ENCODE assay signal across 13 mouse cellular contexts in genomic region chr4:155482125-155482480, GRCm38 (mm10). TPM values are rescaled to one million over a fixed set of nuclear protein-coding genes. Genes with fewer than 3 reads are reported as not detected.
DNase-seq lines count a peak whose midpoint lies in the region; ATAC-seq and TF ChIP-seq lines count a peak whose summit lies in the region.
"Had no signal": no experiment of that assay in that cellular context is flagged by ENCODE, and none has a peak within 500 bp of the region (broad histone marks: within the 10 kb centered on the region; RNA-seq: fewer than 3 reads in every experiment).

No protein-coding gene starts in this region.

- no peaks in the 10 kb centered on the region for H3K9me3 ChIP-seq in forebrain, embryonic 16.5 days (ENCODE audit: control insufficient read depth, low read length)
- no peaks in the 10 kb centered on the region for H3K9me3 ChIP-seq in forebrain, embryonic 13.5 days (replicated peaks)
- H3K9me3 ChIP-seq in hindbrain, embryonic 16.5 days (ENCODE audit: control insufficient read depth, low read length), result no peaks in the 10 kb centered on the region
- no peaks in the 10 kb centered on the region for H3K9me3 ChIP-seq in hindbrain, postnatal 0 days (ENCODE audit: low read length)
- H3K9me3 ChIP-seq in megakaryocyte, embryonic 14.5 days, result no peaks in the 10 kb centered on the region
- H3K9me3 ChIP-seq: embryonic facial prominence, embryonic 15.5 days; forebrain, embryonic 15.5 days; limb, embryonic 15.5 days had no signal

- no peaks in the 10 kb centered on the region for H3K4me1 ChIP-seq in forebrain, embryonic 16.5 days (replicated peaks; ENCODE audit: control insufficient read depth, insufficient read depth, low read length)
- H3K4me1 ChIP-seq in forebrain, embryonic 13.5 days, result no peaks in the 10 kb centered on the region
- H3K4me1 ChIP-seq in hindbrain, embryonic 16.5 days (ENCODE audit: control insufficient read depth, insufficient read depth, low read depth, low read length), result 0 out of 2 replicates have a peak, but pooled peaks cover 2% of the 10 kb centered on the region
- no peaks in the 10 kb centered on the region for H3K4me1 ChIP-seq in hindbrain, postnatal 0 days (ENCODE audit: insufficient read depth, low read length)
- H3K4me1 ChIP-seq in megakaryocyte, embryonic 14.5 days, result peaks cover 63% of the 10 kb centered on the region

- H3K4me3 ChIP-seq in forebrain, embryonic 16.5 days (replicated peaks; ENCODE audit: low read length), result no peak overlapping the region
- no peak overlapping the region for H3K4me3 ChIP-seq in forebrain, embryonic 13.5 days
- no peak overlapping the region for H3K4me3 ChIP-seq in hindbrain, embryonic 16.5 days (ENCODE audit: low read length)
- no peak overlapping the region for H3K4me3 ChIP-seq in hindbrain, postnatal 0 days (ENCODE audit: low read length)
- H3K4me3 ChIP-seq in megakaryocyte, embryonic 14.5 days (replicated peaks), result peak overlapping the region; percentile 82

- WGBS in forebrain, embryonic 16.5 days, result 93% methylated on average over 6 of the region's 6 CpGs
- WGBS in forebrain, embryonic 13.5 days, result 88% methylated on average over 6 of the region's 6 CpGs
- WGBS in hindbrain, embryonic 16.5 days, result 93% methylated on average over 6 of the region's 6 CpGs
- WGBS in hindbrain, postnatal 0 days, result 88% methylated on average over 6 of the region's 6 CpGs

- H3K27ac ChIP-seq in forebrain, embryonic 16.5 days (ENCODE audit: low read length), result no peak overlapping the region
- H3K27ac ChIP-seq in forebrain, embryonic 13.5 days, result no peak overlapping the region
- H3K27ac ChIP-seq in hindbrain, embryonic 16.5 days (ENCODE audit: low read depth, low read length), result no peak overlapping the region; the same call in 1 of the 2 replicates
- H3K27ac ChIP-seq in hindbrain, postnatal 0 days, result no peak overlapping the region
- H3K27ac ChIP-seq: embryonic facial prominence, embryonic 15.5 days; forebrain, embryonic 15.5 days; hindbrain, embryonic 14.5 days; limb, embryonic 15.5 days had no signal

- H3K27me3 ChIP-seq in forebrain, embryonic 16.5 days (replicated peaks; ENCODE audit: control insufficient read depth, insufficient read depth, low read length), result no peaks in the 10 kb centered on the region
- H3K27me3 ChIP-seq in forebrain, embryonic 13.5 days, result 0 out of 2 replicates have a peak, but pooled peaks cover 4% of the 10 kb centered on the region
- H3K27me3 ChIP-seq in hindbrain, embryonic 16.5 days (replicated peaks; ENCODE audit: control insufficient read depth, insufficient read depth, low read length), result no peaks in the 10 kb centered on the region
- no peaks in the 10 kb centered on the region for H3K27me3 ChIP-seq in hindbrain, postnatal 0 days (ENCODE audit: insufficient read depth, low read length)
- peaks cover 16% of the 10 kb centered on the region for H3K27me3 ChIP-seq in megakaryocyte, embryonic 14.5 days (replicated peaks)
- H3K27me3 ChIP-seq: embryonic facial prominence, embryonic 15.5 days; forebrain, embryonic 15.5 days; limb, embryonic 15.5 days had no signal

- H3K4me2 ChIP-seq in forebrain, embryonic 16.5 days (ENCODE audit: low read length), result no peak overlapping the region
- H3K4me2 ChIP-seq in forebrain, embryonic 13.5 days, result no peak overlapping the region
- no peak overlapping the region; the same call in 1 of the 2 replicates for H3K4me2 ChIP-seq in hindbrain, embryonic 16.5 days (ENCODE audit: low read length)
- no peak overlapping the region for H3K4me2 ChIP-seq in hindbrain, postnatal 0 days (ENCODE audit: low read depth, low read length)

- no peak for DNase-seq in hindbrain, postnatal 0 days (ENCODE audit: low spot score)
- DNase-seq in testis, postnatal 10 days (ENCODE audit: low spot score), result peak; percentile 38
- DNase-seq in thymus, postnatal 25 days, result no peak

- H3K9ac ChIP-seq in forebrain, embryonic 16.5 days (replicated peaks; ENCODE audit: low read depth, low read length), result no peak overlapping the region
- no peak overlapping the region for H3K9ac ChIP-seq in forebrain, embryonic 13.5 days
- H3K9ac ChIP-seq in hindbrain, embryonic 16.5 days (ENCODE audit: low read depth, low read length), result peak overlapping the region; percentile 1; the same call in 1 of the 2 replicates
- H3K9ac ChIP-seq in hindbrain, postnatal 0 days (replicated peaks; ENCODE audit: low read length), result no peak overlapping the region
- H3K9ac ChIP-seq: embryonic facial prominence, embryonic 15.5 days; forebrain, embryonic 15.5 days; hindbrain, embryonic 14.5 days; limb, embryonic 15.5 days had no signal

- no peaks in the 10 kb centered on the region for H3K36me3 ChIP-seq in forebrain, embryonic 16.5 days (ENCODE audit: control insufficient read depth, insufficient read depth)
- H3K36me3 ChIP-seq in forebrain, embryonic 13.5 days (ENCODE audit: poor library complexity, severe bottlenecking), result no peaks in the 10 kb centered on the region
- no peaks in the 10 kb centered on the region for H3K36me3 ChIP-seq in hindbrain, embryonic 16.5 days (ENCODE audit: control insufficient read depth, insufficient read depth, low read length)
- H3K36me3 ChIP-seq in hindbrain, postnatal 0 days (ENCODE audit: insufficient read depth, low read length), result no peaks in the 10 kb centered on the region
- H3K36me3 ChIP-seq in megakaryocyte, embryonic 14.5 days (replicated peaks; ENCODE audit: low read length), result no peaks in the 10 kb centered on the region
- H3K36me3 ChIP-seq: embryonic facial prominence, embryonic 15.5 days; forebrain, embryonic 15.5 days; limb, embryonic 15.5 days had no signal

- 0 out of 2 replicates have a peak, but pooled peaks have one; percentile 8 for ATAC-seq in forebrain, embryonic 16.5 days
- no peak; the same call in 1 of the 2 replicates for ATAC-seq in forebrain, embryonic 13.5 days
- ATAC-seq in hindbrain, embryonic 16.5 days, result no peak
- no peak for ATAC-seq in hindbrain, postnatal 0 days
- no peak for ATAC-seq in megakaryocyte, adult 5-6 weeks (ENCODE audit: poor library complexity, severe bottlenecking)

- no peak for TF ChIP-seq CTCF in hindbrain, postnatal 0 days (IDR thresholded peaks at IDR 0.05; ENCODE audit: low read depth)

RNA-seq across cellular contexts. Expression of gene Gnb1, which starts 9.1 kb away (rescaled TPM):
- 1,158 and 1,178 TPM in 2 replicates for polyA plus RNA-seq in forebrain, embryonic 16.5 days (2015; fragmentation: Nextera tagmentation; extraction: Ambion mirVana)
- 937 and 949 TPM in 2 replicates for polyA plus RNA-seq in forebrain, embryonic 13.5 days (2015; fragmentation: Nextera tagmentation; extraction: Ambion mirVana)
- 1,017 and 1,097 TPM in 2 replicates for polyA plus RNA-seq in hindbrain, embryonic 16.5 days (2015; fragmentation: Nextera tagmentation; extraction: Ambion mirVana)
- total RNA-seq in hindbrain, postnatal 0 days (2014; rRNA removed), result 363 and 456 TPM in 2 replicates
- 1,192 and 1,230 TPM in 2 replicates for polyA plus RNA-seq in hindbrain, postnatal 0 days (2015; fragmentation: Nextera tagmentation; extraction: Ambion mirVana)
- polyA plus RNA-seq in megakaryocyte, embryonic 14.5 days (2012; ENCODE audit: insufficient read depth, low replicate concordance), result 28.3 and 39.1 TPM in 2 replicates
- total RNA-seq in megakaryocyte, adult 5-6 weeks (2015), result 244 and 278 TPM in 2 replicates
- 158 and 180 TPM in 2 replicates for total RNA-seq in megakaryocyte, adult 5-6 weeks (2017)

RNA-seq across cellular contexts. Expression of gene Tmem52, which starts 13.2 kb away (rescaled TPM):
- polyA plus RNA-seq in forebrain, embryonic 16.5 days (2015; fragmentation: Nextera tagmentation; extraction: Ambion mirVana), result not detected in 2 replicates
- polyA plus RNA-seq in forebrain, embryonic 13.5 days (2015; fragmentation: Nextera tagmentation; extraction: Ambion mirVana), result 0.18 TPM in 1 of 2 replicates, not detected in the other
- polyA plus RNA-seq in hindbrain, embryonic 16.5 days (2015; fragmentation: Nextera tagmentation; extraction: Ambion mirVana), result 0.34 TPM in 1 of 2 replicates, not detected in the other
- total RNA-seq in hindbrain, postnatal 0 days (2014; rRNA removed), result 0.61 and 3.7 TPM in 2 replicates
- 0.46 and 0.74 TPM in 2 replicates for polyA plus RNA-seq in hindbrain, postnatal 0 days (2015; fragmentation: Nextera tagmentation; extraction: Ambion mirVana)
- not detected in 2 replicates for polyA plus RNA-seq in megakaryocyte, embryonic 14.5 days (2012; ENCODE audit: insufficient read depth, low replicate concordance)
- not detected in 2 replicates for total RNA-seq in megakaryocyte, adult 5-6 weeks (2015)
- not detected in 2 replicates for total RNA-seq in megakaryocyte, adult 5-6 weeks (2017)
- total RNA-seq: monocyte, adult 5-6 weeks had no signal

Comparison
In these comparisons a context has a peak if more than half of its experiments do, and no peak if none do; other contexts are left out.
1. RNA of gene Gnb1, which starts 9.1 kb away (polyA plus RNA-seq): 1,192 to 1,230 TPM in hindbrain, postnatal 0 days, 1,158 to 1,178 TPM in forebrain, embryonic 16.5 days, 1,017 to 1,097 TPM in hindbrain, embryonic 16.5 days and 937 to 949 TPM in forebrain, embryonic 13.5 days; 28.3 to 39.1 TPM in megakaryocyte, embryonic 14.5 days; every median in the first group is over 10 times any median in the second.